Mouse (Mus musculus): ENCODE results near the gene Serpinf2. TPM values are rescaled to one million over a fixed set of nuclear protein-coding genes. Genes with fewer than 3 reads are reported as not detected.
"Not testable (repeated sequence)": the region's sequence is repeated elsewhere in the genome, so short reads cannot be mapped to it uniquely, and the experiment has no call there.

Gene Serpinf2
- polyA plus RNA-seq, 1 experiment: 1.4 TPM

DNA sequence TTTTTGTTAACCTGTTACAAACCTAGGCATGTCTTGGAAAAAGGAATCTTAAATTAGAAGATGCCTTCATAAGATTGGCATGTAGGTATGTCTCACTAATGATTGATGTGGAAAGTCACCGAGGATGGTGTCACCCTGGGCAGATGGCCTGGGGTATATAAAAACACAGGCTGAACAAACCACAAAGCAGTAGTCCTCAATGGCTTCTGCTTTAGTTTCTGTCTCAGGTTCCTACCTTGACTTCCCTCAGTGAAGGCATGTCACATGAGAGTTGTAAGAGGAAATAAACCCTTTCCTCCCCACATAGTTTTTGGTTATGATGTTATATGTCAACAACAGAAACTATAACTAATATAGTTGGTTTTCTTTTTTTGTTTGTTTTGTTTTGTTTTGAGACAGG is 43.8 kb downstream of the Serpinf2 start:
- 11% methylated on average over 1 of the region's 1 CpGs for WGBS
- Histone ChIP-seq H3K27me3 (ENCODE audit: control insufficient read depth, insufficient read depth, low read length) (no peaks in the 10 kb centered on the region), H3K4me1 (replicated peaks; ENCODE audit: control insufficient read depth, insufficient read depth, low read length) (no peaks in the 10 kb centered on the region), H3K36me3 (ENCODE audit: control insufficient read depth, insufficient read depth, low read length) (no peaks in the 10 kb centered on the region; the same call in 1 of the 2 replicates), H3K27ac (ENCODE audit: control insufficient read depth, insufficient read depth, low read length) (no peak overlapping the region), H3K4me3 (ENCODE audit: control insufficient read depth, insufficient read depth, low read length) (no peak overlapping the region)
- no peak for DNase-seq
- TF ChIP-seq POLR2A (IDR thresholded peaks at IDR 0.05; ENCODE audit: control insufficient read depth, extremely low read depth, insufficient read depth, low read length, poor library complexity) (no peak), CTCF (IDR thresholded peaks at IDR 0.05; ENCODE audit: borderline replicate concordance, control insufficient read depth, extremely low read depth, insufficient read depth, low read length, poor library complexity) (no peak)

- WGBS: 39% methylated on average over 3 of the region's 3 CpGs
These were observed 55.9 kb downstream of the Serpinf2 start for GRCm38 (mm10) chr11:75383529-75383928.

More at GRCm38 (mm10) chr11:75383529-75383928, 55.9 kb downstream of the Serpinf2 start:
- not testable (repeated sequence) for H3K27ac ChIP-seq (ENCODE audit: control insufficient read depth, insufficient read depth, low read length); H3K36me3 ChIP-seq (ENCODE audit: control insufficient read depth, insufficient read depth, low read length); H3K27me3 ChIP-seq (ENCODE audit: control insufficient read depth, insufficient read depth, low read length); DNase-seq; H3K4me3 ChIP-seq (ENCODE audit: control insufficient read depth, insufficient read depth, low read length); H3K4me1 ChIP-seq (replicated peaks; ENCODE audit: control insufficient read depth, insufficient read depth, low read length)

Other genes starting within 250 kb of the Serpinf2 start
- 28.3 and 33.8 TPM in 2 replicates for gene Dph1, start 248.3 kb downstream of the Serpinf2 start, polyA plus RNA-seq (2012; rRNA removed)
- gene Rtn4rl1, start 245.8 kb downstream of the Serpinf2 start, polyA plus RNA-seq (2012; rRNA removed): 15.3 and 15.5 TPM in 2 replicates
- 62.8 and 93.9 TPM in 2 replicates for gene Rpa1, start 91.3 kb downstream of the Serpinf2 start, polyA plus RNA-seq (2012; rRNA removed)
- gene Smyd4, start 91.2 kb downstream of the Serpinf2 start, polyA plus RNA-seq (2012; rRNA removed): 5.6 and 7.8 TPM in 2 replicates
- 43.4 and 46.7 TPM in 2 replicates for gene Serpinf1, start 16.9 kb downstream of the Serpinf2 start, polyA plus RNA-seq (2012; rRNA removed)
- 52.1 and 53.7 TPM in 2 replicates for gene Wdr81, start 15.1 kb upstream of the Serpinf2 start, polyA plus RNA-seq (2012; rRNA removed)
- gene Tlcd2, start 22.1 kb upstream of the Serpinf2 start, polyA plus RNA-seq (2012; rRNA removed): 13.0 and 14.4 TPM in 2 replicates
- gene Prpf8, start 47.2 kb upstream of the Serpinf2 start, polyA plus RNA-seq (2012; rRNA removed): 142 and 161 TPM in 2 replicates
- 3.0 and 3.2 TPM in 2 replicates for gene Rilp, start 70.5 kb upstream of the Serpinf2 start, polyA plus RNA-seq (2012; rRNA removed)
- 4.7 and 4.8 TPM in 2 replicates for gene Scarf1, start 73.9 kb upstream of the Serpinf2 start, polyA plus RNA-seq (2012; rRNA removed)
- gene Slc43a2, start 92.1 kb upstream of the Serpinf2 start, polyA plus RNA-seq (2012; rRNA removed): 207 and 214 TPM in 2 replicates
- gene Pitpna, start 148.5 kb upstream of the Serpinf2 start, polyA plus RNA-seq (2012; rRNA removed): 99.7 and 108 TPM in 2 replicates
- 149 and 164 TPM in 2 replicates for gene Inpp5k, start 191.4 kb upstream of the Serpinf2 start, polyA plus RNA-seq (2012; rRNA removed)
- gene Myo1c, start 210.9 kb upstream of the Serpinf2 start, polyA plus RNA-seq (2012; rRNA removed): 78.0 and 90.2 TPM in 2 replicates
- gene Crk, start 239.7 kb upstream of the Serpinf2 start, polyA plus RNA-seq (2012; rRNA removed): 46.7 and 85.4 TPM in 2 replicates